Mouse (Mus musculus) limb, embryonic 11.5 days (tissue): ENCODE measurements around the gene Gm9639. TPM values are rescaled to one million over a fixed set of nuclear protein-coding genes. Genes with fewer than 3 reads are reported as not detected.
"Not testable (repeated sequence)": the region's sequence is repeated elsewhere in the genome, so short reads cannot be mapped to it uniquely, and the experiment has no call there.

Experiments
- ATAC-seq: fragments of 200-750 bp; cut with Nextera tagmentation; 2 replicates; pipeline ENCODE4 v1.8.0; 2017; ENCODE audit warnings: low read depth; ENCODE audit not compliant: insufficient number of reproducible peaks, low FRiP score, low TSS enrichment
- DNase-seq: peaks from one replicate; pipeline ENCODE4 v3.0.0-alpha.2; 2015; ENCODE audit warnings: low spot score
- H3K27ac ChIP-seq: fragments of 300-500 bp; sonication (generic); replicated peaks from 2 replicates; pipeline ENCODE4 v1.5.1; 2014; ENCODE audit warnings: low read depth, mild to moderate bottlenecking, low read length
- H3K27me3 ChIP-seq: fragments of 300-500 bp; sonication (generic); 2 replicates; pipeline ENCODE4 v1.6.1; 2014; ENCODE audit warnings: mild to moderate bottlenecking, low read length, mixed read lengths; ENCODE audit not compliant: control insufficient read depth, insufficient read depth
- H3K36me3 ChIP-seq: fragments of 300-500 bp; sonication (generic); 2 replicates; pipeline ENCODE4 v1.6.1; 2014; ENCODE audit warnings: mild to moderate bottlenecking, low read length, moderate library complexity, mixed read lengths; ENCODE audit not compliant: control insufficient read depth, insufficient read depth
- H3K4me1 ChIP-seq: fragments of 300-500 bp; sonication (generic); 2 replicates; pipeline ENCODE4 v1.6.1; 2014; ENCODE audit warnings: low read length, mixed read lengths; ENCODE audit not compliant: control insufficient read depth, insufficient read depth
- H3K4me2 ChIP-seq: fragments of 300-500 bp; sonication (generic); 2 replicates; pipeline ENCODE4 v1.6.1; 2014; ENCODE audit warnings: low read depth, mild to moderate bottlenecking, moderate library complexity; ENCODE audit not compliant: severe bottlenecking
- H3K4me3 ChIP-seq: fragments of 300-500 bp; sonication (generic); 2 replicates; pipeline ENCODE4 v1.5.1; 2014; ENCODE audit warnings: low read depth, low read length
- H3K9ac ChIP-seq: fragments of 300-500 bp; sonication (generic); 2 replicates; pipeline ENCODE4 v1.6.1; 2014; ENCODE audit warnings: mild to moderate bottlenecking, low read length
- H3K9me3 ChIP-seq: fragments of 300-500 bp; sonication (generic); 2 replicates; pipeline ENCODE4 v1.6.1; 2016; ENCODE audit warnings: low read length; ENCODE audit not compliant: control insufficient read depth
- WGBS: fragments of 180-500 bp; shearing (Covaris S2); extraction: QIAGEN DNeasy Blood & Tissue Kit; methylation state at CpG from one replicate; pipeline ENCODE4 v1.1.7; 2014; 5-methylcytosine and 5-hydroxymethylcytosine counted together
- polyA plus RNA-seq: library from polyadenylated mRNA; unstranded; fragments of >200 nt; fragmentation: Nextera tagmentation; extraction: Ambion mirVana; gene quantifications from 2 replicates; pipeline ENCODE4 v1.2.1, GENCODE M21; 2014

The Gm9639 gene
- polyA plus RNA-seq, 1 experiment from 2014 or later: not detected

GRCm38 (mm10) chr10:77776844-77777243, 18.0 kb downstream of the Gm9639 start, which contains the start of gene Gm7138:
TSS of gene Gm7138 (minus strand) at chr10:77776944.
- 53% methylated on average over 1 of the region's 1 CpGs for WGBS
- not testable (repeated sequence) for H3K4me3 ChIP-seq, H3K36me3 ChIP-seq, H3K9me3 ChIP-seq, H3K27ac ChIP-seq, ATAC-seq, H3K27me3 ChIP-seq, H3K4me2 ChIP-seq, DNase-seq, H3K9ac ChIP-seq, H3K4me1 ChIP-seq

DNA sequence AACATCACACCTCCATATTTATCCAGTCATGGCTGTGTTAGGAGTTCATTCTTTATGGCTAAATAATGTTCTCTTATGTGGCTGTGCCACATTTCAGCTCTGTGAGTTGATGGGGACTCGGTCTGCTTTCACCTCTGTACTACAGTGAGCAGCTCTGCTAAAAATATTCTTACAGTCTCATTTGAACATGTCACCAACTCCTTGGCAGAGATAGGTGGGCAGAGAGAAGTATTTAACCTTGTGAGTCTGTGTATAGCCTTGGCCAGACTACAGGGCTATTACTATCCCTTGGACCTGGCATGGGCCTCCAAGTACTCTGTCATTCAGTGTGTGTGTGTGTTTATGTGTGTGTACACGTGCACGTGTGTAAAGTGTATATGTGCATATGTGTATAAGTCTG, 22.7 kb downstream of the Gm9639 start:
- WGBS: 100% methylated on average over 1 of the region's 3 CpGs
- DNase-seq, H3K9ac ChIP-seq, H3K27ac ChIP-seq, H3K4me1 ChIP-seq, H3K36me3 ChIP-seq, H3K4me2 ChIP-seq, H3K4me3 ChIP-seq, H3K9me3 ChIP-seq, H3K27me3 ChIP-seq, ATAC-seq: not testable (repeated sequence)

GRCm38 (mm10) chr10:77771225-77771624, 23.7 kb downstream of the Gm9639 start, which contains the start of gene Gm3238:
TSS of gene Gm3238 (minus strand) at chr10:77771325.
- not testable (repeated sequence) for H3K9ac ChIP-seq, H3K9me3 ChIP-seq, H3K27me3 ChIP-seq, H3K27ac ChIP-seq, H3K36me3 ChIP-seq, DNase-seq, ATAC-seq, H3K4me3 ChIP-seq, H3K4me1 ChIP-seq, H3K4me2 ChIP-seq
- 83% methylated on average over 1 of the region's 1 CpGs for WGBS

GRCm38 (mm10) chr10:77769727-77770126, 25.1 kb downstream of the Gm9639 start:
- Histone ChIP-seq H3K27me3 (no peaks in the 10 kb centered on the region), H3K9me3 (no peaks in the 10 kb centered on the region), H3K4me3 (no peak overlapping the region), H3K36me3 (no peaks in the 10 kb centered on the region), H3K9ac (no peak overlapping the region), H3K4me1 (no peaks in the 10 kb centered on the region), H3K4me2 (no peak overlapping the region), H3K27ac (no peak overlapping the region)
- 82% methylated on average over 1 of the region's 1 CpGs for WGBS
- DNase-seq (no peak), ATAC-seq (no peak)

- H3K36me3 ChIP-seq, H3K4me1 ChIP-seq, ATAC-seq, H3K4me3 ChIP-seq, H3K9ac ChIP-seq, H3K27me3 ChIP-seq, DNase-seq, H3K4me2 ChIP-seq, H3K27ac ChIP-seq, H3K9me3 ChIP-seq: not testable (repeated sequence)
- WGBS: no CpG with 5 or more reads among the region's 1 CpGs
Observed at GRCm38 (mm10) chr10:77759582-77759981, 35.3 kb downstream of the Gm9639 start, which contains the start of gene Gm3233. TSS of gene Gm3233 (minus strand) at chr10:77759682.

- Histone ChIP-seq H3K9ac (no peak overlapping the region), H3K9me3 (no peaks in the 10 kb centered on the region), H3K27me3 (no peaks in the 10 kb centered on the region), H3K4me3 (no peak overlapping the region), H3K4me1 (no peaks in the 10 kb centered on the region), H3K36me3 (no peaks in the 10 kb centered on the region), H3K27ac (no peak overlapping the region), H3K4me2 (no peak overlapping the region)
- DNase-seq (no peak), ATAC-seq (no peak)
Observed at GRCm38 (mm10) chr10:77753448-77753847, 41.4 kb downstream of the Gm9639 start.

GRCm38 (mm10) chr10:77752312-77752711, 42.6 kb downstream of the Gm9639 start:
- DNase-seq, H3K4me1 ChIP-seq, H3K4me2 ChIP-seq, H3K9me3 ChIP-seq, H3K27ac ChIP-seq, H3K27me3 ChIP-seq, H3K9ac ChIP-seq, H3K4me3 ChIP-seq, H3K36me3 ChIP-seq, ATAC-seq: not testable (repeated sequence)
- 68% methylated on average over 3 of the region's 3 CpGs for WGBS

GRCm38 (mm10) chr10:77751254-77751653, 43.6 kb downstream of the Gm9639 start, which contains the start of gene Gm9736:
TSS of gene Gm9736 (minus strand) at chr10:77751354.
- H3K27me3 ChIP-seq, H3K4me2 ChIP-seq, H3K27ac ChIP-seq, DNase-seq, H3K9ac ChIP-seq, ATAC-seq, H3K36me3 ChIP-seq, H3K4me1 ChIP-seq, H3K4me3 ChIP-seq, H3K9me3 ChIP-seq: not testable (repeated sequence)
- 70% methylated on average over 1 of the region's 1 CpGs for WGBS

DNA sequence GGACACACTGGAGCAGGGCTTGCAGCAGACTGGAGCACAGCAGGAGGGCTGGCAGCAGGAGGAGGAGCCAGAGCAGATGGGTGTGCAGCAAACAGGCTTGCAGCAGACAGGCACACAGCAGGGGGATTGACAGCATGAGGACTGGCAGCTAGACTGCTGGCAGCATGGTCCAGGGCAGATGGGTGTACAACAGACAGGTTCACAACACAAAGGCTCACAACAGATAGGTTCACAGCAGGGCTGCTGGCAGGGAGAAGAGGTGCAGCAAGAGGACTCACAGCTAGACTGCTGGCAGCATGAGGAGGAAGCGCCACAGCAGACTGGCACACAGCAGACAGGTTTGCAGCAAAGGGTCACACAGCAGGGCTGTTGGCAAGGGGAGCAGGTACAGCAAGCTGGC, 44.2 kb downstream of the Gm9639 start:
- H3K4me3 ChIP-seq, H3K27me3 ChIP-seq, ATAC-seq, H3K4me2 ChIP-seq, H3K4me1 ChIP-seq, H3K9me3 ChIP-seq, H3K36me3 ChIP-seq, DNase-seq, H3K27ac ChIP-seq, H3K9ac ChIP-seq: not testable (repeated sequence)
- 67% methylated on average over 1 of the region's 1 CpGs for WGBS
